Mouse (Mus musculus) forebrain, postnatal 0 days (tissue): ENCODE measurements around the gene Hs6st1. TPM values are rescaled to one million over a fixed set of nuclear protein-coding genes. Genes with fewer than 3 reads are reported as not detected.

Source experiments
- ATAC-seq: fragments of 200-750 bp; cut with Nextera tagmentation; 2 replicates; pipeline ENCODE4 v1.8.0; 2017; ENCODE audit warnings: mild to moderate bottlenecking, moderate library complexity
- DNase-seq: peaks from one replicate; pipeline ENCODE4 v3.0.0-alpha.2; 2015
- H3K27ac ChIP-seq: fragments of 300-500 bp; sonication (generic); 2 replicates; pipeline ENCODE4 v1.5.1; 2014; ENCODE audit warnings: low read depth, mild to moderate bottlenecking, antibody characterized with exemption, low read length, moderate library complexity, mixed read lengths
- H3K27me3 ChIP-seq: fragments of 300-500 bp; sonication (generic); 2 replicates; pipeline ENCODE4 v1.6.1; 2014; ENCODE audit warnings: mild to moderate bottlenecking, low read length, mixed read lengths; ENCODE audit not compliant: insufficient read depth
- H3K36me3 ChIP-seq: fragments of 300-500 bp; sonication (generic); 2 replicates; pipeline ENCODE4 v1.6.1; 2014; ENCODE audit warnings: mild to moderate bottlenecking, moderate library complexity; ENCODE audit not compliant: insufficient read depth
- H3K4me1 ChIP-seq: fragments of 300-500 bp; sonication (generic); 2 replicates; pipeline ENCODE4 v1.6.1; 2014; ENCODE audit warnings: antibody characterized with exemption; ENCODE audit not compliant: insufficient read depth
- H3K4me2 ChIP-seq: fragments of 300-500 bp; sonication (generic); 2 replicates; pipeline ENCODE4 v1.6.1; 2014; ENCODE audit warnings: low read depth, mild to moderate bottlenecking, moderate library complexity
- H3K4me3 ChIP-seq: fragments of 300-500 bp; sonication (generic); 2 replicates; pipeline ENCODE4 v1.5.1; 2014; ENCODE audit warnings: low read depth, low read length, mixed read lengths
- H3K9ac ChIP-seq: fragments of 300-500 bp; sonication (generic); 2 replicates; pipeline ENCODE4 v1.6.1; 2014; ENCODE audit warnings: mild to moderate bottlenecking
- H3K9me3 ChIP-seq: fragments of 300-500 bp; sonication (generic); 2 replicates; pipeline ENCODE4 v1.6.1; 2016; ENCODE audit warnings: low read length
- CTCF ChIP-seq: sonication (generic); IDR thresholded peaks from 2 replicates; pipeline ENCODE4 v1.5.1; 2016; ENCODE audit warnings: antibody characterized with exemption, control low read depth, low read depth
- WGBS: fragments of 180-500 bp; shearing (Covaris S2); extraction: QIAGEN DNeasy Blood & Tissue Kit; methylation state at CpG from one replicate; pipeline ENCODE4 v1.1.7; 2014; 5-methylcytosine and 5-hydroxymethylcytosine counted together
- polyA plus RNA-seq: library from polyadenylated mRNA; unstranded; fragments of >200 nt; fragmentation: Nextera tagmentation; extraction: Ambion mirVana; gene quantifications from 2 replicates; pipeline ENCODE4 v1.2.1, GENCODE M21; 2015
- total RNA-seq: library from RNA; depleted of rRNA; stranded (reverse); fragments of >200 nt; gene quantifications from 2 replicates; pipeline ENCODE4 v1.2.3, GENCODE M21; 2014

Hs6st1 gene
- total and polyA plus RNA-seq, 2 experiments from 2014 or later = 16.6 to 61.1 TPM

GRCm38 (mm10) chr1:36075652-36076051 lies 7.5 kb downstream of the Hs6st1 start:
- Histone ChIP-seq H3K27ac (no peak overlapping the region), H3K9me3 (no peaks in the 10 kb centered on the region), H3K4me1 (peaks cover 25% of the 10 kb centered on the region), H3K4me2 (no peak overlapping the region), H3K27me3 (no peaks in the 10 kb centered on the region), H3K36me3 (no peaks in the 10 kb centered on the region), H3K9ac (no peak overlapping the region), H3K4me3 (no peak overlapping the region)
- ATAC-seq (no peak), DNase-seq (no peak)
- WGBS = 88% methylated on average over 5 of the region's 5 CpGs
- TF ChIP-seq CTCF = no peak

- no peaks in the 10 kb centered on the region for H3K9me3 ChIP-seq
- TF ChIP-seq CTCF = no peak
- H3K36me3 ChIP-seq = no peaks in the 10 kb centered on the region
- ATAC-seq (no peak), DNase-seq (no peak)
- H3K27me3 ChIP-seq = no peaks in the 10 kb centered on the region
- no peak overlapping the region for H3K4me2 ChIP-seq
- H3K9ac ChIP-seq = no peak overlapping the region
- H3K27ac ChIP-seq = no peak overlapping the region
- H3K4me3 ChIP-seq = no peak overlapping the region
- WGBS = 37% methylated on average over 6 of the region's 6 CpGs
- peaks cover 12% of the 10 kb centered on the region for H3K4me1 ChIP-seq
Measured at GRCm38 (mm10) chr1:36077084-36077483, 8.9 kb downstream of the Hs6st1 start.

GRCm38 (mm10) chr1:36078250-36078649 lies 10.1 kb downstream of the Hs6st1 start:
- no peak overlapping the region for H3K9ac ChIP-seq
- WGBS = 97% methylated on average over 1 of the region's 1 CpGs
- H3K36me3 ChIP-seq = no peaks in the 10 kb centered on the region
- no peak overlapping the region for H3K27ac ChIP-seq
- no peaks in the 10 kb centered on the region for H3K27me3 ChIP-seq
- no peak overlapping the region for H3K4me3 ChIP-seq
- TF ChIP-seq CTCF = no peak
- no peaks in the 10 kb centered on the region for H3K9me3 ChIP-seq
- peaks cover 2% of the 10 kb centered on the region; the same call in 1 of the 2 replicates for H3K4me1 ChIP-seq
- H3K4me2 ChIP-seq = no peak overlapping the region
- ATAC-seq = no peak
- no peak for DNase-seq

- no peak overlapping the region for H3K4me2 ChIP-seq
- DNase-seq = no peak
- H3K4me3 ChIP-seq = no peak overlapping the region
- no peak for TF ChIP-seq CTCF
- no peaks in the 10 kb centered on the region for H3K27me3 ChIP-seq
- no peak overlapping the region for H3K9ac ChIP-seq
- H3K4me1 ChIP-seq = no peaks in the 10 kb centered on the region
- no peak overlapping the region for H3K27ac ChIP-seq
- no peaks in the 10 kb centered on the region for H3K36me3 ChIP-seq
- 78% methylated on average over 8 of the region's 8 CpGs for WGBS
- H3K9me3 ChIP-seq = no peaks in the 10 kb centered on the region
- ATAC-seq = no peak
Measured at GRCm38 (mm10) chr1:36079679-36080078, 11.5 kb downstream of the Hs6st1 start.

GRCm38 (mm10) chr1:36080974-36081373 lies 12.8 kb downstream of the Hs6st1 start:
- Histone ChIP-seq H3K9me3 (no peaks in the 10 kb centered on the region), H3K9ac (no peak overlapping the region), H3K27me3 (no peaks in the 10 kb centered on the region), H3K4me3 (no peak overlapping the region), H3K36me3 (0 out of 2 replicates have a peak, but pooled peaks cover 3% of the 10 kb centered on the region), H3K27ac (no peak overlapping the region), H3K4me1 (no peaks in the 10 kb centered on the region), H3K4me2 (no peak overlapping the region)
- DNase-seq (no peak), ATAC-seq (no peak)
- no peak for TF ChIP-seq CTCF
- 52% methylated on average over 5 of the region's 5 CpGs for WGBS

- H3K4me3 ChIP-seq = no peak overlapping the region
- 0 out of 2 replicates have a peak, but pooled peaks cover 3% of the 10 kb centered on the region for H3K36me3 ChIP-seq
- no peaks in the 10 kb centered on the region for H3K9me3 ChIP-seq
- H3K4me1 ChIP-seq = no peaks in the 10 kb centered on the region
- no peak for DNase-seq
- H3K9ac ChIP-seq = no peak overlapping the region
- H3K4me2 ChIP-seq = no peak overlapping the region
- H3K27me3 ChIP-seq = no peaks in the 10 kb centered on the region
- no peak for TF ChIP-seq CTCF
- no peak for ATAC-seq
- WGBS = 91% methylated on average over 6 of the region's 6 CpGs
- no peak overlapping the region for H3K27ac ChIP-seq
Measured at GRCm38 (mm10) chr1:36082184-36082583, 14.0 kb downstream of the Hs6st1 start.

- Histone ChIP-seq H3K4me2 (no peak overlapping the region), H3K9me3 (no peaks in the 10 kb centered on the region), H3K4me3 (no peak overlapping the region), H3K9ac (no peak overlapping the region), H3K27me3 (no peaks in the 10 kb centered on the region), H3K36me3 (0 out of 2 replicates have a peak, but pooled peaks cover 3% of the 10 kb centered on the region), H3K27ac (no peak overlapping the region), H3K4me1 (peaks cover 4% of the 10 kb centered on the region)
- TF ChIP-seq CTCF = no peak
- no peak for ATAC-seq
- 90% methylated on average over 5 of the region's 5 CpGs for WGBS
- no peak for DNase-seq
Measured at GRCm38 (mm10) chr1:36083554-36083953, 15.4 kb downstream of the Hs6st1 start.

- no peak overlapping the region for H3K9ac ChIP-seq
- ATAC-seq = no peak
- H3K9me3 ChIP-seq = no peaks in the 10 kb centered on the region
- no peak overlapping the region for H3K4me2 ChIP-seq
- H3K36me3 ChIP-seq = 0 out of 2 replicates have a peak, but pooled peaks cover 3% of the 10 kb centered on the region
- WGBS = 89% methylated on average over 5 of the region's 5 CpGs
- no peak for TF ChIP-seq CTCF
- DNase-seq = no peak
- H3K27ac ChIP-seq = no peak overlapping the region
- peaks cover 5% of the 10 kb centered on the region for H3K4me1 ChIP-seq
- H3K4me3 ChIP-seq = no peak overlapping the region
- H3K27me3 ChIP-seq = no peaks in the 10 kb centered on the region
Measured at GRCm38 (mm10) chr1:36085069-36085468, 16.9 kb downstream of the Hs6st1 start.
